Mouse (Mus musculus) neural tube, embryonic 15.5 days (tissue): Measurements from ENCODE around the gene Capn15. TPM values are rescaled to one million over a fixed set of nuclear protein-coding genes. Genes with fewer than 3 reads are reported as not detected.

ENCODE experiments used
- ATAC-seq: fragments of 200-750 bp; cut with Nextera tagmentation; 2 replicates; pipeline ENCODE4 v1.8.0; 2017; ENCODE audit warnings: mild to moderate bottlenecking, moderate TSS enrichment, moderate library complexity; ENCODE audit not compliant: low FRiP score
- H3K27ac ChIP-seq: fragments of 300-500 bp; sonication (generic); replicated peaks from 2 replicates; pipeline ENCODE4 v1.5.1; 2015; ENCODE audit warnings: mild to moderate bottlenecking, inconsistent platforms
- H3K27me3 ChIP-seq: fragments of 300-500 bp; sonication (generic); replicated peaks from 2 replicates; pipeline ENCODE4 v1.6.1; 2015; ENCODE audit warnings: inconsistent platforms
- H3K36me3 ChIP-seq: fragments of 300-500 bp; sonication (generic); 2 replicates; pipeline ENCODE4 v1.6.1; 2015; ENCODE audit warnings: inconsistent platforms
- H3K4me1 ChIP-seq: fragments of 300-500 bp; sonication (generic); 2 replicates; pipeline ENCODE4 v1.6.1; 2015; ENCODE audit warnings: inconsistent platforms
- H3K4me2 ChIP-seq: fragments of 300-500 bp; sonication (generic); 2 replicates; pipeline ENCODE4 v1.6.1; 2015; ENCODE audit warnings: inconsistent platforms, mild to moderate bottlenecking, moderate library complexity
- H3K4me3 ChIP-seq: fragments of 300-500 bp; sonication (generic); replicated peaks from 2 replicates; pipeline ENCODE4 v1.5.1; 2015; ENCODE audit warnings: mild to moderate bottlenecking, inconsistent platforms
- H3K9ac ChIP-seq: fragments of 300-500 bp; sonication (generic); replicated peaks from 2 replicates; pipeline ENCODE4 v1.6.1; 2015; ENCODE audit warnings: mild to moderate bottlenecking, inconsistent platforms
- H3K9me3 ChIP-seq: fragments of 300-500 bp; sonication (generic); replicated peaks from 2 replicates; pipeline ENCODE4 v1.6.1; 2016; ENCODE audit warnings: inconsistent platforms
- WGBS: fragments of 180-500 bp; shearing (Covaris S2); methylation state at CpG from one replicate; pipeline ENCODE4 v1.1.7; 2015; ENCODE audit warnings: mixed read lengths; 5-methylcytosine and 5-hydroxymethylcytosine counted together
- polyA plus RNA-seq: library from polyadenylated mRNA; unstranded; fragments of >200 nt; fragmentation: Nextera tagmentation; extraction: Ambion mirVana; gene quantifications from 2 replicates; pipeline ENCODE4 v1.2.1, GENCODE M21; 2015

Gene Capn15
- polyA plus RNA-seq, 1 experiment from 2014 or later = 20.1 TPM

DNA sequence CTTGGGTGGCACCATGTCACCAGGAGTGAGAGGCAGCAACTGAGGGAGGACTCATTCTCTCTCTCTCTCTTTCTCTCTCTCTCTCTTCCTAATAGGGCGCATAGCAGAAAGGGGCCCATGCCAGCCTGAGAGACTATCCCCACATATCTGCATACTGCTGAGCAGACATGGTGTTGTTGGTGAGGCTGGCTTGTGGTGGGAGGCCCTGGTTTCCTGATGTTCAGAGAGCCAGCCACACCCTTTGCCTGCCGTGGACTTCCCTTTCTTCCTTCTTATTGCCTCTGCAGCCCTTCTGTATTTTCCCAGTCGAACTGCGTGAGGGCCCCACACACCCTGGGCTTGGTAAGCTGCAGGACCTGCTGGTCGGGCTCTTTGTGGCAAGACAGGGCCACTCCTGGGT, 4.7 kb upstream of the Capn15 start:
- H3K9me3 ChIP-seq = no peaks in the 10 kb centered on the region
- peaks cover 64% of the 10 kb centered on the region for H3K36me3 ChIP-seq

DNA sequence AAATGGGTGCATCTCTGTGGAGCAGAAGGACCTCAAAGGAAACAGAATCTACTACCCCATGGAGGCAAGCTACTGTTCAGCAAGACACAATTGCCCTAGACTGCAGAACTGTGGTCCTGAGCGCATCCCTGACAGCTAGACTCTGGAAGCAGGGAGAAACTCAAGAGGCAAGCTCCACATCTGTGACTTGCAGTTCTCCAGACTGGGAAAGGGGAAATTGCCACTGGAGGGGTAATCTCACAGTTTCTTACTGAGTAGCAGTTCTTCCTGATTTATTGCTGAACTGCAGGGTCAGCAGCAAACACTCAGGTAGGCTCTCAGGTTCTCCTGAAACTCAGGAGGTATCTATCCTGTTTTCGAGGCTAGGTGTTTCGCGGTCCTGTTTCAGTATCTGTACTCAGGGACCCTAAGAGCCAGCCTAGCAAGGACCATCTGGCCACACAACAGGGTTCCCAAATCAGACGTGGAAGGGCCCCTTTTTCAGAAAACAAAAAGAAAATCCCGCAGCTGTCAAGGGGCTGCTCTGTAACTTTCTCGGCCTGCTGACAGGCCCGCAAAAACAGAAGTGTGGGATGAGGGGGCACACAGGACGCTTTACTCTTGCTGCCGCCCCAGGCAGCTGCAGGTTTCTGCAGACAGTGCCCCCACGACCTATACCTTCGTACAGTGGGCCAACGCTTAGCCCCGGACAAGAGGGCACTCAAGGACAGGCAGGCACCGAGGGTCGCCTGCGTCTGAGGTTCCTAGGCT, 865 bp downstream of the Capn15 start:
- Histone ChIP-seq H3K36me3 (peaks cover 11% of the 10 kb centered on the region), H3K9ac (peak overlapping the region; percentile 92), H3K9me3 (no peaks in the 10 kb centered on the region), H3K4me2 (peak overlapping the region; percentile 81), H3K4me3 (peak overlapping the region; percentile 92), H3K4me1 (peaks cover 55% of the 10 kb centered on the region), H3K27me3 (no peaks in the 10 kb centered on the region), H3K27ac (peak overlapping the region; percentile 92)
- peak; percentile 32 for ATAC-seq
- 13% methylated on average over 17 of the region's 17 CpGs for WGBS

More for the DNA sequence above, 4.7 kb upstream of the Capn15 start:
- 91% methylated on average over 5 of the region's 5 CpGs for WGBS
- no peak for ATAC-seq
- Histone ChIP-seq H3K27ac (no peak overlapping the region), H3K27me3 (no peaks in the 10 kb centered on the region), H3K9ac (no peak overlapping the region), H3K4me3 (no peak overlapping the region), H3K4me2 (no peak overlapping the region), H3K4me1 (peaks cover 9% of the 10 kb centered on the region)

DNA sequence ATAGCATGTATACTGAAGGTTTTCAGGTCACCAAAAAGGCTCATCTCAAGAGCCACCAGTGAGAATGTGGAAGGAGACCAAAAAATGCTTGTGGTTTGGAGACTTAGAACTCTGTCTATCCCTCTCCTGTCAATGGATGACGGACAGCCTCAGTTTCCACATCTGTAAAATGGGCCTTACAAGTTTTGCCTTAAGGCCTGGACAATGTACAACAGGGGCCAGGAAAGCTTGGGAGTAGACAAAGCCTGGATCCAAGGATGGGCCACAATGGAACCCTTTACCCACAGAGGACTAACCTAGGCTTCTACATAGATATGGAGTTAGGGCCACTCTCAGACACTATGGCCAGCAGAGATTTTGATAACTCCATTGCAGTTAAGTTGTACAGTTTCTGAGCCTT, 1.5 kb downstream of the Capn15 start:
- 100% methylated on average over 1 of the region's 1 CpGs for WGBS
- Histone ChIP-seq H3K9me3 (no peaks in the 10 kb centered on the region), H3K36me3 (peaks cover 6% of the 10 kb centered on the region; the same call in 1 of the 2 replicates), H3K9ac (peak overlapping the region; percentile 92; the same call in 1 of the 2 replicates), H3K27me3 (no peaks in the 10 kb centered on the region), H3K4me2 (peak overlapping the region; percentile 81), H3K4me1 (peaks cover 55% of the 10 kb centered on the region), H3K4me3 (peak overlapping the region; percentile 92), H3K27ac (no peak overlapping the region)
- ATAC-seq = no peak

DNA sequence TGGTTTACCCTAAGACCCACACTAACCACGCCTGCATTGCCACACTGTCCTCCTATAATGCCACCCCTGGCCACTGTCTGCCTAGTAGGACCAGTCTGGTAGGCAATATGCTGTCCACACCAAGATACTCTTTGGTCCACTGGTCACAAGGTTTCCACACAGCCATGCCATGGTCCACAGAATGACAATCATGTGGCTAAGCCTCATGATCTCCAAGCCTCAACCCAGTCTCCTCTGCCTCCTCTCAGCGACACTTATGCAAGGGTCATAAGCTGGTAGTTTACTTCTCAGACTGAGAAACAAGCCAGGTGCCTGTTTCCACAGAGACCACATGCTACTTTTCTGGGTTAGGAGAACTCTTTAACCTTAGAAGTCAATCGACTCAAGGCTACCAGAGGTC, 2.7 kb downstream of the Capn15 start:
- no peak overlapping the region; the same call in 1 of the 2 replicates for H3K27ac ChIP-seq
- H3K4me1 ChIP-seq = peaks cover 55% of the 10 kb centered on the region
- H3K9ac ChIP-seq = no peak overlapping the region; the same call in 1 of the 2 replicates
- WGBS = 96% methylated on average over 3 of the region's 3 CpGs
- no peaks in the 10 kb centered on the region for H3K27me3 ChIP-seq
- ATAC-seq = no peak
- H3K9me3 ChIP-seq = no peaks in the 10 kb centered on the region
- H3K4me2 ChIP-seq = no peak overlapping the region
- peaks cover under 1% of the 10 kb centered on the region; the same call in 1 of the 2 replicates for H3K36me3 ChIP-seq
- H3K4me3 ChIP-seq = no peak overlapping the region

DNA sequence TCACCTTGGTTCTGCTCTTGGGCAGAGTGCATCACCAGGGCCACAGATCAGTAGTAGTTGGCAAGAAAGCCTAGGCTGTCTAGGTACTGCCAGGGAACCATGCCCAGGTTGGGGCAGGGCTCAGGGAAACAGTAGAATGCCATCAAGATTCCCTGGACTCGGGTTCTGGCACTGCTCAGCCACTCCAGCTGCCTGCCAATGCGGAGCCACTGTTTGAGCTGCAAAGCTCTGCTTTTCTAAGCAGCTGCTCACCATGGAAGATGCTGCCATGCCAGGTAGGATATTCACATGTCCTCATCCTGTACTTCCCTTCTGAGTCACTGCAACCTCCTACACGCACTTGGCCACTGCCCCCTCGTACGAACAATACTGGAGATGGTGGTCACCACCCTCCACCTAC, 4.7 kb downstream of the Capn15 start:
- no peak overlapping the region for H3K4me3 ChIP-seq
- peaks cover 46% of the 10 kb centered on the region for H3K4me1 ChIP-seq
- H3K9me3 ChIP-seq = no peaks in the 10 kb centered on the region
- H3K36me3 ChIP-seq = peaks cover 4% of the 10 kb centered on the region; the same call in 1 of the 2 replicates
- no peaks in the 10 kb centered on the region for H3K27me3 ChIP-seq
- WGBS = 89% methylated on average over 5 of the region's 5 CpGs
- H3K9ac ChIP-seq = no peak overlapping the region
- H3K4me2 ChIP-seq = no peak overlapping the region
- ATAC-seq = no peak
- no peak overlapping the region for H3K27ac ChIP-seq

DNA sequence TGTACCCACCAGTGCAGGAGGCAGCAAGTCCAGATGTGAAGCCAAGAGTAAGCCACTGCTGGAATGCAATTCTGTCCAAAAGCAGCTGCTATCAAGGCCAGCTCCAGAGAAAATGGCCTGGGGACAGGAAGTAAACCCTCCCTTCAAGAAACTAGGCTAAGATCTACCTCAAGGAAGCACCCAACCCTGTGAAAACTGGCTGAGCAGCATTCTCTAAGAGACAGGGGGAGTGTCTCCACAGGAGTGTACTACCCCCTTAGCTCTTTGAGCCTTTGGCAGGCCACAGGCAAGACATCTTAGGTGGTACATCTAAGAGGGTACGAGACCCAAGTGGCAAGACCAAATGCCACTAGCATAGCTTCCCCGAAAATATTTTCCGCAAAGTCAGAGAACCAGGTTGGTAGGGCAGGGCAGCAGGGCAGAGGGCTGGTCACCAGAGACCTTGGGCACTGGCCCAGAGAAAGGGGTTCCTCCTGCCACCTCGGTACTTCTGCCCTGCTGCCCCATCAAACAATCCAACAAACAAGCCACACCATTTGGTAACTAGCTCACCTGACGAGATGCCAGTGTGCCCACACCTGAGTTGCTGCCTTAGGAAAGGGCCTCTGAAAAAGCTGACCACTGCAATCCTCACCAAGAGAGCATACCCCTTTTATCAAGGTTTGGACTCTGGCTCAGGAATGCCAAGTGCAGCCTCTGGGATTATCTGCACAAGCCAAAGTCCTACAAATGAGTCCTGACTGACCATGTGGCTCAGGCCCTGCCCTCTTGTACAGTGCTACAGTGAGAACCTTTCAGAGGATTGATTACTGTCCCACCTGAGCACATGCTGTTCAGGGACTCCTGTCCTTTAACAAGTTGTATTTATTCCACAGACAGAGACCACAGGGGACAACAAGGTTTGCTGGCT, 5.5 kb downstream of the Capn15 start:
- no peak overlapping the region for H3K9ac ChIP-seq
- no peak overlapping the region for H3K27ac ChIP-seq
- H3K4me3 ChIP-seq = no peak overlapping the region
- no peaks in the 10 kb centered on the region for H3K27me3 ChIP-seq
- ATAC-seq = no peak
- peaks cover 4% of the 10 kb centered on the region; the same call in 1 of the 2 replicates for H3K36me3 ChIP-seq
- no peaks in the 10 kb centered on the region for H3K9me3 ChIP-seq
- no peak overlapping the region for H3K4me2 ChIP-seq
- peaks cover 46% of the 10 kb centered on the region for H3K4me1 ChIP-seq
- WGBS = 96% methylated on average over 5 of the region's 5 CpGs

DNA sequence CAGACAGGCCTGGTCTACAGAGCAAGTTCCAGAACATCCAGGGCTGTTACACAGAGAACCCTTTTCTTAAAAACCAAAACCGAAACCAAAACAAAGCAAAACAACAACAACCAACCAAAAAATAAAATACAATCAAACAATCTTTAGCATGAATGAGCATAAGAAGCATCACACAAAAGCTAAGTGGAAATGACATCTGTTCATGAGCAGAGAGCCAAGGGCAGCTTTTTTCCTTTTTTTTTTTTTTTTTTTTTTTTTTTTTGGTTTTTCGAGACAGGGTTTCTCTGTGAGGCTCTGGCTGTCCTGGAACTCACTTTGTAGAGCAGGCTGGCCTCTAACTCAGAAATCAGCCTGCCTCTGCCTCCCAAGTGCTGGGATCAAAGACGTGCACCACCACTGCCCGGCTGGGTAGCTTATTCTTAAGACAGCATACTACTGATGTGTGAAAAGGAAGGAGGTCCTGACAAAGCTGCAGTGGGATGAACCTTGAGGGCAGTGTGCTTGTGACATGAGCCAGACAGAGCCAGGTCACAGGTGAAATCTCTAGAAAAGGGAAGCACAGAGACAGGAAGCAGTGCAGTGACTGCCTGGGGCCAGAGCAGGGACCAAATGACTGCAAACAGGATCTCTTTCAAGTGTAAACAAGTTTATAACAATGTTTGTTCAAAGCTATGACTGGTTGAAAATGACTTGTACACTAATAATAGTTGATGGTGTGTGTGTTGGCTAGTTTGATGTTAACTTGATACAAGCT, 14.5 kb downstream of the Capn15 start:
- H3K4me3 ChIP-seq = no peak overlapping the region
- no peak overlapping the region for H3K9ac ChIP-seq
- peaks cover 10% of the 10 kb centered on the region; the same call in 1 of the 2 replicates for H3K4me1 ChIP-seq
- no peak for ATAC-seq
- H3K27ac ChIP-seq = no peak overlapping the region
- no peak overlapping the region for H3K4me2 ChIP-seq
- 89% methylated on average over 4 of the region's 4 CpGs for WGBS
- no peaks in the 10 kb centered on the region for H3K27me3 ChIP-seq
- H3K9me3 ChIP-seq = no peaks in the 10 kb centered on the region
- H3K36me3 ChIP-seq = peaks cover 8% of the 10 kb centered on the region; the same call in 1 of the 2 replicates

DNA sequence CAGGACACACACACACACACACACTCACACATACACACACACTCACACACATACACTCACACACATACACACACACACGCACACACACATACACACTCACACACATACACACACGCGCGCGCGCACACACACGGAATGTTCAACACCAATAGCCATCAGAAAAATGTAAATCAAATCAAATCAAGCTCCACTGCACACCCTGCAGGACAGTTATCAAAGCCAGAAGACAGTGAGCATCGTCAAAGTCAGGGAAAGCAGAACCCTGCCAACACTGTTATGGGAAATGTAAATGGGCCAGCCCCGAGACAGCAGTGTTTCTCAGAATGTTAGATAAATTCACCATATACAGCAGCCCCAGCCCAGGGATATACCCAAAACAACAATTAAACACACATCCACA, 15.1 kb downstream of the Capn15 start:
- Histone ChIP-seq H3K27me3 (no peaks in the 10 kb centered on the region), H3K9me3 (no peaks in the 10 kb centered on the region), H3K4me1 (peaks cover 10% of the 10 kb centered on the region; the same call in 1 of the 2 replicates), H3K4me2 (no peak overlapping the region), H3K4me3 (no peak overlapping the region), H3K36me3 (peaks cover 8% of the 10 kb centered on the region; the same call in 1 of the 2 replicates), H3K9ac (no peak overlapping the region), H3K27ac (no peak overlapping the region)
- ATAC-seq = no peak
- 84% methylated on average over 9 of the region's 9 CpGs for WGBS

DNA sequence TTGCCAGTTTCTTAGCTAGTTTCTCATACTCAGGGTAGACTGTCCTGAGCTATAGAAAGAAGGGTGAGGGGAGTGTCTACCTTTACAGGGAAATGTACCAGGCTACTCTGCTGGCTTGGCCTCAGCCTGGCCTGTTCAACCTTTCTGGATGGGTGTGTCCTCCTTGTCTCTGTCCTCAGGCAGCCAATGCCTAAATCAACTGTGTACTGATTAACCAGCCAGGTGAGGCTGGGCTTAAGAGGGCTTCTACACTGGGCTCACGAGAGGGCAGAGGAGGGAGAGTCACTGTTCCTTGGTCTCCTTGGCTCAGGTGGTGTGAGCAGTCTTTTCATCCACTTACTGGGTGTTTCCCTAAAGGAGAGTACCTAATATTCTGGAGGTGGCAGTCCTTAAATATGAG, 17.4 kb downstream of the Capn15 start:
- 80% methylated on average over 1 of the region's 1 CpGs for WGBS
- H3K27me3 ChIP-seq = no peaks in the 10 kb centered on the region
- no peak for ATAC-seq
- peaks cover 10% of the 10 kb centered on the region; the same call in 1 of the 2 replicates for H3K4me1 ChIP-seq
- no peak overlapping the region for H3K9ac ChIP-seq
- H3K36me3 ChIP-seq = peaks cover 13% of the 10 kb centered on the region; the same call in 1 of the 2 replicates
- no peak overlapping the region for H3K4me3 ChIP-seq
- no peaks in the 10 kb centered on the region for H3K9me3 ChIP-seq
- no peak overlapping the region for H3K4me2 ChIP-seq
- H3K27ac ChIP-seq = no peak overlapping the region

DNA sequence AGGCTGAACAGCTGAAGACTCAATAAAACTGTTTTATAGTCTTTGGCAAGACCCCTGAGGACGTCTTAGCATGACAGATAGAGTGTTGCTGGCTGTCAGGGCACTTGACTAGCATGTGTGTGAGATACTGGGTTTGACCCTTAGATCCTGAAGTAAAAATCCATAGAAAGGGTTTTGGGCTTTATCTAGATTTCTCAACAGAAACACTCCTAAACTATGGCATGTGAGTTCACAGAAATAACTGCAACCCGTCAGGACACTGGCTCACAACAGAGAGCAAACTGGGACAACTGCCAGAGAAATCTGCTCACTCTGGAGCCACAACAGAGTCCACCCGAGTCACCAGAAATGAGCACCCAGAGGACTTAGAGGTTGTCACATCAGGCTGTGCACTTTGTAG, 17.9 kb downstream of the Capn15 start:
- no peak overlapping the region for H3K4me3 ChIP-seq
- 0 out of 2 replicates have a peak overlapping the region, but pooled peaks have one; percentile 24 for H3K27ac ChIP-seq

DNA sequence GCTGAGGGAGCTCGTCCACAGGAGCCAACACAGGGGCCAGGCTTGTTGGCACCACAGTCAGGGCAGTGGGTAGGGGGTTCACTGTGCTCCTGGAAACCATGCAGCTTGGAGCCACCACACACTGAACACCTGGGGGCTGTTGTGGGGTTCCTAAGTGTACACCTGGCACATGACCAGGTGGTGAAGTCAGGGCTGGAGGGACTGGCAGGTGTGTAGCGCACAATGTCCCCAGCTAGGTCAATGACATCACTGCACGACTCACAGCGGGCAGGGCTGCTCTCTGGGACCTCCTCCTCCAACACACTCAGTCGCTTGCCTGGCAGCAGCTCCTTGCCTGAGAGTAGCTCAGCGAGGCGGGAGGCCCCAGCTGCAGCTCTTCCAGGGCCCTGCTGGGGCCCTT, 21.3 kb downstream of the Capn15 start:
- Histone ChIP-seq H3K4me1 (peaks cover 10% of the 10 kb centered on the region; the same call in 1 of the 2 replicates), H3K27me3 (no peaks in the 10 kb centered on the region), H3K36me3 (peaks cover 33% of the 10 kb centered on the region; the same call in 1 of the 2 replicates), H3K9ac (no peak overlapping the region), H3K9me3 (no peaks in the 10 kb centered on the region), H3K27ac (no peak overlapping the region), H3K4me2 (no peak overlapping the region), H3K4me3 (no peak overlapping the region)
- 86% methylated on average over 7 of the region's 7 CpGs for WGBS
- ATAC-seq = no peak

More for the DNA sequence above, 17.9 kb downstream of the Capn15 start:
- Histone ChIP-seq H3K4me2 (no peak overlapping the region), H3K9me3 (no peaks in the 10 kb centered on the region), H3K4me1 (peaks cover 10% of the 10 kb centered on the region; the same call in 1 of the 2 replicates), H3K9ac (no peak overlapping the region), H3K27me3 (no peaks in the 10 kb centered on the region), H3K36me3 (peaks cover 17% of the 10 kb centered on the region; the same call in 1 of the 2 replicates)
- no peak for ATAC-seq
- 41% methylated on average over 3 of the region's 3 CpGs for WGBS
